Mouse (Mus musculus) midbrain, embryonic 13.5 days (tissue): ENCODE measurements around the gene Cacng2. TPM values are rescaled to one million over a fixed set of nuclear protein-coding genes. Genes with fewer than 3 reads are reported as not detected.
"Not testable (repeated sequence)": the region's sequence is repeated elsewhere in the genome, so short reads cannot be mapped to it uniquely, and the experiment has no call there.

Experiments
- ATAC-seq: fragments of 200-750 bp; cut with Nextera tagmentation; 2 replicates; pipeline ENCODE4 v1.8.0; 2017; ENCODE audit warnings: mild to moderate bottlenecking, moderate TSS enrichment, moderate library complexity
- H3K27ac ChIP-seq: fragments of 300-500 bp; sonication (generic); 2 replicates; pipeline ENCODE4 v1.5.1; 2015; ENCODE audit warnings: inconsistent platforms, mild to moderate bottlenecking, moderate library complexity
- H3K27me3 ChIP-seq: fragments of 300-500 bp; sonication (generic); 2 replicates; pipeline ENCODE4 v1.6.1; 2015; ENCODE audit warnings: mild to moderate bottlenecking, inconsistent platforms
- H3K36me3 ChIP-seq: fragments of 300-500 bp; sonication (generic); 2 replicates; pipeline ENCODE4 v1.6.1; 2015; ENCODE audit warnings: mild to moderate bottlenecking, inconsistent platforms
- H3K4me1 ChIP-seq: fragments of 300-500 bp; sonication (generic); replicated peaks from 2 replicates; pipeline ENCODE4 v1.6.1; 2015; ENCODE audit warnings: inconsistent platforms
- H3K4me2 ChIP-seq: fragments of 300-500 bp; sonication (generic); replicated peaks from 2 replicates; pipeline ENCODE4 v1.6.1; 2015; ENCODE audit warnings: moderate library complexity, mild to moderate bottlenecking, inconsistent platforms
- H3K4me3 ChIP-seq: fragments of 300-500 bp; sonication (generic); replicated peaks from 2 replicates; pipeline ENCODE4 v1.5.1; 2015; ENCODE audit warnings: mild to moderate bottlenecking, inconsistent platforms
- H3K9ac ChIP-seq: fragments of 300-500 bp; sonication (generic); replicated peaks from 2 replicates; pipeline ENCODE4 v1.6.1; 2015; ENCODE audit warnings: mild to moderate bottlenecking, inconsistent platforms
- H3K9me3 ChIP-seq: fragments of 300-500 bp; sonication (generic); 2 replicates; pipeline ENCODE4 v1.6.1; 2016; ENCODE audit warnings: mild to moderate bottlenecking, inconsistent platforms
- WGBS: fragments of 180-500 bp; shearing (Covaris S2); methylation state at CpG from one replicate; pipeline ENCODE4 v1.1.7; 2015; 5-methylcytosine and 5-hydroxymethylcytosine counted together
- polyA plus RNA-seq: library from polyadenylated mRNA; unstranded; fragments of >200 nt; fragmentation: Nextera tagmentation; extraction: Ambion mirVana; gene quantifications from 2 replicates; pipeline ENCODE4 v1.2.1, GENCODE M21; 2015

Gene Cacng2
- polyA plus RNA-seq, 1 experiment from 2014 or later = 9.0 TPM

GRCm38 (mm10) chr15:78049933-78050332 lies 69.9 kb downstream of the Cacng2 start:
- H3K27me3 ChIP-seq = no peaks in the 10 kb centered on the region
- no peaks in the 10 kb centered on the region for H3K9me3 ChIP-seq
- no peak overlapping the region for H3K9ac ChIP-seq
- H3K4me3 ChIP-seq = no peak overlapping the region
- no peaks in the 10 kb centered on the region for H3K36me3 ChIP-seq
- no peak overlapping the region for H3K4me2 ChIP-seq
- no peak overlapping the region for H3K27ac ChIP-seq
- no peak for ATAC-seq
- WGBS = 83% methylated on average over 2 of the region's 2 CpGs
- H3K4me1 ChIP-seq = peaks cover 3% of the 10 kb centered on the region; the same call in 1 of the 2 replicates

GRCm38 (mm10) chr15:78045842-78046241 lies 74.0 kb downstream of the Cacng2 start:
- Histone ChIP-seq H3K9ac (no peak overlapping the region), H3K4me1 (peaks cover 3% of the 10 kb centered on the region; the same call in 1 of the 2 replicates), H3K9me3 (no peaks in the 10 kb centered on the region), H3K27me3 (no peaks in the 10 kb centered on the region), H3K4me2 (no peak overlapping the region), H3K36me3 (no peaks in the 10 kb centered on the region), H3K27ac (no peak overlapping the region), H3K4me3 (no peak overlapping the region)
- ATAC-seq = no peak
- 63% methylated on average over 7 of the region's 7 CpGs for WGBS

GRCm38 (mm10) chr15:78045314-78045713 lies 74.5 kb downstream of the Cacng2 start:
- no peak overlapping the region for H3K27ac ChIP-seq
- no peaks in the 10 kb centered on the region for H3K9me3 ChIP-seq
- peaks cover 3% of the 10 kb centered on the region; the same call in 1 of the 2 replicates for H3K4me1 ChIP-seq
- H3K27me3 ChIP-seq = no peaks in the 10 kb centered on the region
- H3K4me2 ChIP-seq = no peak overlapping the region
- WGBS = 59% methylated on average over 7 of the region's 7 CpGs
- H3K4me3 ChIP-seq = no peak overlapping the region
- no peaks in the 10 kb centered on the region for H3K36me3 ChIP-seq
- no peak overlapping the region for H3K9ac ChIP-seq
- ATAC-seq = no peak

DNA sequence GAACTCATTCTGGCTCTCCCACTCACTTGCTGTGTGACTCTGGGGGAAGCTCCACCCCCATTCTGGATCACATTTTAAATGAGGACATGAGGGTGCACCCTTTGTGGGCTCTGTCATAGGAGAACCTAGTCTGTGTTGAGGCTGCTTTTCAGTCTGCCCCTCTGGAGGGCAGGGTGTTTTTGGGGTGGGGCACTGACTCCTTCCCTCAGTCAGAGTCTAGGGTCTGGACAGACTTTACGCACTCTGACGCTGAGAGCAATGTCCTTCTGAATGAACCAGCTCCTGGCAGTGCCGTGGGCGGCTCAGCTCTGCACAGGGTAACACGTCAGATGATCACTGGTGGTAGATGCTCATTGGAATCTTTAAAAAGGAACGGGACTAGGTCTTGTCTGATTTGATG lies 75.0 kb downstream of the Cacng2 start:
- H3K9me3 ChIP-seq = no peaks in the 10 kb centered on the region
- no peak overlapping the region for H3K9ac ChIP-seq
- H3K36me3 ChIP-seq = no peaks in the 10 kb centered on the region
- H3K27me3 ChIP-seq = no peaks in the 10 kb centered on the region
- no peak overlapping the region for H3K4me3 ChIP-seq
- H3K4me1 ChIP-seq = peaks cover 3% of the 10 kb centered on the region; the same call in 1 of the 2 replicates
- no peak overlapping the region for H3K4me2 ChIP-seq
- no peak for ATAC-seq
- WGBS = 79% methylated on average over 6 of the region's 6 CpGs
- no peak overlapping the region for H3K27ac ChIP-seq

GRCm38 (mm10) chr15:78042706-78043105 lies 77.1 kb downstream of the Cacng2 start:
- Histone ChIP-seq H3K27ac (no peak overlapping the region), H3K9me3 (no peaks in the 10 kb centered on the region), H3K9ac (no peak overlapping the region), H3K4me2 (no peak overlapping the region), H3K4me1 (peaks cover 3% of the 10 kb centered on the region; the same call in 1 of the 2 replicates), H3K27me3 (no peaks in the 10 kb centered on the region), H3K4me3 (no peak overlapping the region), H3K36me3 (no peaks in the 10 kb centered on the region)
- WGBS = 88% methylated on average over 8 of the region's 8 CpGs
- ATAC-seq = no peak

GRCm38 (mm10) chr15:78037626-78038025 lies 82.2 kb downstream of the Cacng2 start:
- WGBS = 91% methylated on average over 10 of the region's 10 CpGs

DNA sequence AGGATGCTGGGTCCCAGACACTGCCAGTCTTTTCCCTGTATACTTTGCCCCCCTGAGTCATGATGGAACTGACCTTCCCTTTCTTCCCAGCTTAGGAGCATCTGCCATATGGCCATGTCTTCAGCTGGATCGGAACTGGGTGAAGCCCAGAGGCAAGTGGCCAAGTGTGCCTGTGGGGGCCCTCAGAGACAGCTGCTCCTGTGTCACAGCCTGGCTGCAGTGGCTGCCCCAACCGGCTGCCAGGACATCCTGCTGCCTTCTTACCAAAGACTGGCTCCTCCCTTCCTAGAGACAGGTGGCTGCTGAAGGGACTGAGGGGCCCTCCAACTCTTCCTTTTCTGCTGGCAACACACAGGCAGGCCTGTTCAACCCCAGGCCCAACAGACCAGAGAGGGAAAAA lies 83.2 kb downstream of the Cacng2 start:
- ATAC-seq = no peak
- no peaks in the 10 kb centered on the region for H3K27me3 ChIP-seq
- H3K9ac ChIP-seq = no peak overlapping the region
- no peak overlapping the region for H3K4me3 ChIP-seq
- H3K27ac ChIP-seq = no peak overlapping the region
- no peaks in the 10 kb centered on the region for H3K36me3 ChIP-seq
- WGBS = 71% methylated on average over 2 of the region's 2 CpGs
- H3K4me1 ChIP-seq = no peaks in the 10 kb centered on the region
- no peaks in the 10 kb centered on the region for H3K9me3 ChIP-seq
- no peak overlapping the region for H3K4me2 ChIP-seq

More at GRCm38 (mm10) chr15:78037626-78038025, 82.2 kb downstream of the Cacng2 start:
- no peaks in the 10 kb centered on the region for H3K4me1 ChIP-seq
- H3K9ac ChIP-seq = no peak overlapping the region
- no peak overlapping the region for H3K4me2 ChIP-seq
- H3K4me3 ChIP-seq = no peak overlapping the region
- H3K9me3 ChIP-seq = no peaks in the 10 kb centered on the region
- no peak overlapping the region for H3K27ac ChIP-seq
- H3K36me3 ChIP-seq = no peaks in the 10 kb centered on the region
- H3K27me3 ChIP-seq = no peaks in the 10 kb centered on the region
- no peak for ATAC-seq

DNA sequence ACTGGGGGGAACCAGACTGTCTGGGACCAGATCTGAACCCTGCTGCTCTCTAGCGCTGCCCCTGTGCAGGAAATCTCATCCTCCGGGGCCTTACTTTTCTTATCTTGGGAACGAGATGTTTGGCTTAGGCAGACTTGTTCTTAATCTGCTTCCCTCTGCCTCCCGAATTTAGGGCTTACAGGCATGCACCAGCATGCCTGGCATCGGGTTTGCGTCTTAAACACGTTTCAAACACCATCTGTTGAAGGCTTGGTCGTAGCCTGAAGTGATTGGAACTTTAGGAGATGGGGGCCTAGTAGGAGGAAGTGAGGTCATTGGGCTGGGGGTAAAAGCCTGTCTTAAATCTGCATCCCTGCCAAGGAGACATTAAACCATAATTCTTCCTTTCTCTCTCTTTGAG lies 89.9 kb downstream of the Cacng2 start:
- Histone ChIP-seq H3K4me1 (0 out of 2 replicates have a peak, but pooled peaks cover 3% of the 10 kb centered on the region), H3K9ac (no peak overlapping the region), H3K36me3 (no peaks in the 10 kb centered on the region), H3K27ac (no peak overlapping the region), H3K9me3 (no peaks in the 10 kb centered on the region), H3K4me2 (no peak overlapping the region), H3K4me3 (no peak overlapping the region), H3K27me3 (no peaks in the 10 kb centered on the region)
- WGBS = 73% methylated on average over 8 of the region's 8 CpGs
- ATAC-seq = no peak

- Histone ChIP-seq H3K9me3 (no peaks in the 10 kb centered on the region), H3K4me1 (0 out of 2 replicates have a peak, but pooled peaks cover 3% of the 10 kb centered on the region), H3K4me2 (no peak overlapping the region), H3K27me3 (no peaks in the 10 kb centered on the region), H3K4me3 (no peak overlapping the region), H3K36me3 (no peaks in the 10 kb centered on the region), H3K27ac (no peak overlapping the region), H3K9ac (no peak overlapping the region)
- WGBS = 89% methylated on average over 6 of the region's 6 CpGs
- no peak for ATAC-seq
Observed at GRCm38 (mm10) chr15:78026521-78026920, 93.3 kb downstream of the Cacng2 start.

DNA sequence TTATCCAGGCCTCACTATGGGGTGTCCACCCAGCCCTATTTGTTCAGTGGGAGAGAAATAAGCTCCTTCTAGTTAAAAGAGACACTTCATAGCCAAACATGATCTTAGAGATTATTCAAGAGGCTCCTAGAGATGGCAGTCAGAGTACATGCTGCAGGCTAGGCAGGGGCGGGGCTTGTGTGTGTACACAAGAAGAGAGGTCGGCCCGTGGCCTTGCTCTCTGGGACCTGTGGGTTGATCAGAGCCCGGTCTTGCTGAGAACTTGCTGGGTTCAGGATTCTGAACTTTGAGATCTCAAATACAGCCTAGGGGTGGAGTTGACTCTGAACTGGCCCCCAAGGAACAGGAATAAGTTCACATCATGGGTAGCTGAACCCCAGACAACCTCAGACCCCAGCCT lies 95.6 kb downstream of the Cacng2 start:
- H3K27ac ChIP-seq = no peak overlapping the region
- 76% methylated on average over 4 of the region's 4 CpGs for WGBS
- ATAC-seq = no peak
- no peak overlapping the region for H3K4me2 ChIP-seq
- no peaks in the 10 kb centered on the region for H3K36me3 ChIP-seq
- 0 out of 2 replicates have a peak, but pooled peaks cover 3% of the 10 kb centered on the region for H3K4me1 ChIP-seq
- no peaks in the 10 kb centered on the region for H3K27me3 ChIP-seq
- H3K9me3 ChIP-seq = no peaks in the 10 kb centered on the region
- no peak overlapping the region for H3K4me3 ChIP-seq
- no peak overlapping the region for H3K9ac ChIP-seq

- WGBS = 91% methylated on average over 1 of the region's 1 CpGs
- Histone ChIP-seq H3K4me1 (no peaks in the 10 kb centered on the region), H3K4me3 (no peak overlapping the region), H3K9ac (no peak overlapping the region), H3K27ac (no peak overlapping the region), H3K36me3 (no peaks in the 10 kb centered on the region), H3K4me2 (no peak overlapping the region), H3K27me3 (no peaks in the 10 kb centered on the region), H3K9me3 (no peaks in the 10 kb centered on the region)
- no peak for ATAC-seq
Observed at GRCm38 (mm10) chr15:78014046-78014445, 105.8 kb downstream of the Cacng2 start.

DNA sequence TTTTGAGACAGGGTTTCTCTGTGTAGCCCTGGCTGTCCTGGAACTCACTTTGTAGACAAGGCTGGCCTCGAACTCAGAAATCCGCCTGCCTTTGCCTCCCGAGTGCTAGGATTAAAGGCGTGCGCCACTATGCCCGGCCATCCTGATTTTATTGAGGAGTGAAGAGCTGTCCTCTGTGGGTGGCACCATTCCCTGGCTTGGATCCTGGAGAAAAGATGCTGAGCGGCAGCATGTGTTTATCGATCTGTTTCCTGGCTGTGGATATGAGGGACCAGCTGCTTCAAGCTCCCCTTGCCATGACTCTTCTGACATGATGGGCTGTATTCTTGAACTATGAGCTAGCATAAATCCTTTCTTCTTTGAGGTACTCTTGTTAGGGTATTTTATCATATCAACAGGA lies 111.6 kb downstream of the Cacng2 start:
- H3K27me3 ChIP-seq, H3K36me3 ChIP-seq, H3K9me3 ChIP-seq, H3K4me2 ChIP-seq, H3K4me3 ChIP-seq, H3K9ac ChIP-seq, ATAC-seq, H3K27ac ChIP-seq: not testable (repeated sequence)
- peaks cover 16% of the 10 kb centered on the region; the same call in 1 of the 2 replicates for H3K4me1 ChIP-seq
- 93% methylated on average over 8 of the region's 8 CpGs for WGBS

- no peak for ATAC-seq
- peaks cover 16% of the 10 kb centered on the region; the same call in 1 of the 2 replicates for H3K4me1 ChIP-seq
- H3K36me3 ChIP-seq = no peaks in the 10 kb centered on the region
- H3K4me3 ChIP-seq = no peak overlapping the region
- H3K27ac ChIP-seq = no peak overlapping the region
- H3K27me3 ChIP-seq = no peaks in the 10 kb centered on the region
- no peak overlapping the region for H3K9ac ChIP-seq
- no peaks in the 10 kb centered on the region for H3K9me3 ChIP-seq
- no peak overlapping the region for H3K4me2 ChIP-seq
- WGBS = 50% methylated on average over 9 of the region's 9 CpGs
Observed at GRCm38 (mm10) chr15:78003929-78004328, 115.9 kb downstream of the Cacng2 start.
